Mouse (Mus musculus) neural tube, embryonic 11.5 days (tissue): ENCODE results near the gene Pim3. TPM values are rescaled to one million over a fixed set of nuclear protein-coding genes. Genes with fewer than 3 reads are reported as not detected.

Experiments used
- ATAC-seq: fragments of 200-750 bp; cut with Nextera tagmentation; 2 replicates; pipeline ENCODE4 v1.8.0; 2017; ENCODE audit warnings: moderate number of reproducible peaks, mild to moderate bottlenecking, moderate TSS enrichment, moderate library complexity; ENCODE audit not compliant: insufficient read depth, low FRiP score, low TSS enrichment
- DNase-seq: peaks from one replicate; pipeline ENCODE4 v3.0.0-alpha.2; 2015; ENCODE audit warnings: low spot score
- H3K27ac ChIP-seq: fragments of 300-500 bp; sonication (generic); 2 replicates; pipeline ENCODE4 v1.5.1; 2014; ENCODE audit warnings: low read depth, mild to moderate bottlenecking, low read length
- H3K27me3 ChIP-seq: fragments of 300-500 bp; sonication (generic); 2 replicates; pipeline ENCODE4 v1.6.1; 2014; ENCODE audit warnings: mild to moderate bottlenecking, low read length, mixed read lengths; ENCODE audit not compliant: control insufficient read depth, insufficient read depth
- H3K36me3 ChIP-seq: fragments of 300-500 bp; sonication (generic); 2 replicates; pipeline ENCODE4 v1.6.1; 2014; ENCODE audit warnings: mild to moderate bottlenecking, low read length, moderate library complexity, mixed read lengths; ENCODE audit not compliant: control insufficient read depth, insufficient read depth
- H3K4me1 ChIP-seq: fragments of 300-500 bp; sonication (generic); 2 replicates; pipeline ENCODE4 v1.6.1; 2014; ENCODE audit warnings: low read length, mixed read lengths; ENCODE audit not compliant: control insufficient read depth, insufficient read depth
- H3K4me2 ChIP-seq: fragments of 300-500 bp; sonication (generic); 2 replicates; pipeline ENCODE4 v1.6.1; 2014; ENCODE audit warnings: low read depth, mild to moderate bottlenecking, moderate library complexity
- H3K4me3 ChIP-seq: fragments of 300-500 bp; sonication (generic); 2 replicates; pipeline ENCODE4 v1.5.1; 2014; ENCODE audit warnings: low read depth, low read length
- H3K9ac ChIP-seq: fragments of 300-500 bp; sonication (generic); 2 replicates; pipeline ENCODE4 v1.6.1; 2014; ENCODE audit warnings: mild to moderate bottlenecking, low read length
- H3K9me3 ChIP-seq: fragments of 300-500 bp; sonication (generic); 2 replicates; pipeline ENCODE4 v1.6.1; 2016; ENCODE audit warnings: low read length; ENCODE audit not compliant: control insufficient read depth
- WGBS: fragments of 180-500 bp; shearing (Covaris S2); extraction: QIAGEN DNeasy Blood & Tissue Kit; methylation state at CpG from one replicate; pipeline ENCODE4 v1.1.7; 2014; 5-methylcytosine and 5-hydroxymethylcytosine counted together
- polyA plus RNA-seq: library from polyadenylated mRNA; unstranded; fragments of >200 nt; fragmentation: Nextera tagmentation; extraction: Ambion mirVana; gene quantifications from 2 replicates; pipeline ENCODE4 v1.2.1, GENCODE M21; 2014

The Pim3 gene
- polyA plus RNA-seq, 1 experiment from 2014 or later, result 42.3 TPM

GRCm38 (mm10) chr15:88860781-88861180 lies 1.2 kb upstream of the Pim3 start:
- Histone ChIP-seq H3K27ac (no peak overlapping the region), H3K4me1 (peaks cover 12% of the 10 kb centered on the region), H3K9ac (no peak overlapping the region), H3K4me2 (no peak overlapping the region), H3K9me3 (no peaks in the 10 kb centered on the region), H3K36me3 (peaks cover 7% of the 10 kb centered on the region), H3K4me3 (no peak overlapping the region), H3K27me3 (no peaks in the 10 kb centered on the region)
- WGBS, result 90% methylated on average over 3 of the region's 3 CpGs
- ATAC-seq (no peak), DNase-seq (no peak)

DNA sequence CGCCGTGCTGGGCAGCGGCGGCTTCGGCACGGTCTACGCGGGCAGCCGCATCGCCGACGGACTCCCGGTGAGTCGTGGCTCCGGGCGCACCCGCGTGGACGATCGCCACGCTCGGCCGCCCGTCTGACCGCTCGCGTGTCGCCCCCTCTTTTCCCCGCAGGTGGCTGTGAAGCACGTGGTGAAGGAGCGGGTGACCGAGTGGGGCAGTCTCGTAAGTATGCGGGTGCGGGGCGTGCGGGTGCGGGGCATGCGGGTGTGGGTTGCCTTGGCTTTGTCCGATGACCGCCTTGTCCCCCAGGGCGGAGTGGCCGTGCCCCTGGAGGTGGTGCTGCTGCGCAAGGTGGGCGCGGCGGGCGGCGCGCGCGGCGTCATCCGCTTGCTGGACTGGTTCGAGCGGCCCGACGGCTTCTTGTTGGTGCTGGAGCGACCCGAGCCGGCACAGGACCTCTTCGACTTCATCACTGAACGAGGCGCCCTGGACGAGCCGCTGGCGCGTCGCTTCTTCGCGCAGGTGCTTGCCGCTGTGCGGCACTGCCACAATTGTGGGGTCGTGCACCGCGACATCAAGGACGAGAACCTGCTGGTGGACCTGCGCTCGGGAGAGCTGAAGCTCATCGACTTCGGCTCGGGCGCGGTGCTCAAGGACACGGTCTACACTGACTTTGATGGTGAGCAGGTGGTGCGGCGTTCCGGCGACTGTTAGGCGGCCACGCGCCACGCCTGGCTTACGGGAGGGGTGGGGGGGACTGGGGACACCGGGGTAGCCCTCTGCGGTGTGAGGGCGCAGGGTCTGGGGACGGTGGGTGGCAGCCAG lies 1.1 kb downstream of the Pim3 start:
- H3K36me3 ChIP-seq, result peaks cover 7% of the 10 kb centered on the region
- H3K9ac ChIP-seq, result peak overlapping the region; percentile 82
- no peaks in the 10 kb centered on the region for H3K9me3 ChIP-seq
- no peaks in the 10 kb centered on the region for H3K27me3 ChIP-seq
- H3K4me2 ChIP-seq, result peak overlapping the region; percentile 84
- ATAC-seq, result 0 out of 2 replicates have a peak, but pooled peaks have one; percentile 17
- under 1% methylated on average over 83 of the region's 98 CpGs for WGBS
- peaks cover 12% of the 10 kb centered on the region for H3K4me1 ChIP-seq
- DNase-seq, result peak; percentile 53
- peak overlapping the region; percentile 96 for H3K27ac ChIP-seq
- H3K4me3 ChIP-seq, result peak overlapping the region; percentile 94

DNA sequence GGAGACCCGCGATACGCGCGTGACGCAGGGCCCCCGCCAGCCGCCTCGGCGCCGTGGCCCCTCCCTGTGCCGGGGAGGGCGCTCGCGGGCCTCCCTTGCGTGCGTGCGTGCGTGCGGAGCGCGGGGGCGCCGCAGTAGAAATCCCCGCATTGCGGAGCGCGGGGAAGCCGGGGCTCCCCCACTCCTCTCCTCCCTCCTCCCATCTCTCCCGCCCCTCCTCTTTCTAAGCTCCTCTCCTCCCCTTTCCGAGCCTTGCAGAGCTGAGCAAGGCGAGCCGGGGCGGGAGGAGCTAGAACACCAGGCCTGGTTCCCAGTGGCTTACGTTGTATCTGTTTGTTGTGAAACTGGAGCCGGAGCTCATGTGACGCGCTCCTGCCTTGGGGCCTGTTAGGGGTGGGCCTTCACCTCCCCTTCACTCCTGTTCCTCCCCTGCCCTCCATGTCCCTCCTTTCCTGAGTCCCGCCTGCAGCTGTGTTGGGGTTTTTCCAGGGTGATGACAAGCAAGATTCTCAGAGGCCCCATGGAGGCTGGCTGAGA lies 1.8 kb downstream of the Pim3 start:
- Histone ChIP-seq H3K4me2 (peak overlapping the region; percentile 84), H3K27ac (0 out of 2 replicates have a peak overlapping the region, but pooled peaks have one; percentile 8), H3K4me3 (peak overlapping the region; percentile 94), H3K4me1 (peaks cover 12% of the 10 kb centered on the region), H3K36me3 (peaks cover 7% of the 10 kb centered on the region), H3K9ac (peak overlapping the region; percentile 82), H3K27me3 (no peaks in the 10 kb centered on the region), H3K9me3 (no peaks in the 10 kb centered on the region)
- ATAC-seq (peak; percentile 66), DNase-seq (peak; percentile 87)
- WGBS, result under 1% methylated on average over 34 of the region's 39 CpGs

DNA sequence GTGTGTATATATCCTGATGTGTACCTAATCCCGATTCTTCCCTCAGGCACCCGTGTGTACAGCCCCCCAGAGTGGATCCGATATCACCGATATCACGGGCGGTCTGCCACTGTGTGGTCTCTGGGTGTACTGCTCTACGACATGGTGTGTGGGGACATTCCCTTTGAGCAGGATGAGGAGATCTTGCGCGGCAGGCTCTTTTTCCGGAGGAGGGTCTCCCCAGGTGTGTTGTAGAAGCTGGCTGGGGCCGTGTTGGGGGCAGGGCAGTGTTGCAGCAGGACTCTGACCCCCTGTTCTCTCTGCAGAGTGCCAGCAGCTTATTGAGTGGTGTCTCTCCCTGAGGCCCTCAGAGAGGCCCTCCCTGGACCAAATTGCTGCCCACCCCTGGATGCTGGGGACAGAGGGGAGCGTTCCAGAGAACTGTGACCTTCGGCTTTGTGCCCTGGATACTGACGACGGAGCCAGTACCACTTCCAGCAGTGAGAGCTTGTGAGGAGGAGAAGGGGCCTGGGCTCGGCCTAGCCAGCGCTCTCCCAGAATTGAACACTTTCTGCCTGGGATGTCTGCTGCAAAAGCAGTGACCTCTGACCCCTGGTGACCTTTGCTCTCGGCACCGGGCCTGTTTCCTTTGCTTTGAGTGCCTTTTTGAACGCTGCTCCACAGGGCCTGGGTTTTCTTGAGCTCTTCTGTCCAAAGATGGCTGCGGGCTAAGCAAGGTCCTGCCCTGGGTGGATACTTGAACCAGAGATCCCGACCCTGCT lies 2.5 kb downstream of the Pim3 start:
- whole genome bisulfite sequencing, result 63% methylated on average over 22 of the region's 22 CpGs
- peak overlapping the region; percentile 94 for H3K4me3 ChIP-seq
- no peaks in the 10 kb centered on the region for H3K27me3 ChIP-seq
- DNase-seq (no peak), ATAC-seq (no peak; the same call in 1 of the 2 replicates)
- H3K4me1 ChIP-seq, result peaks cover 12% of the 10 kb centered on the region
- H3K36me3 ChIP-seq, result peaks cover 7% of the 10 kb centered on the region
- peak overlapping the region; percentile 84 for H3K4me2 ChIP-seq
- peak overlapping the region; percentile 82 for H3K9ac ChIP-seq
- H3K9me3 ChIP-seq, result no peaks in the 10 kb centered on the region
- 0 out of 2 replicates have a peak overlapping the region, but pooled peaks have one; percentile 8 for H3K27ac ChIP-seq

GRCm38 (mm10) chr15:88865061-88865460 lies 3.1 kb downstream of the Pim3 start:
- Histone ChIP-seq H3K36me3 (peaks cover 7% of the 10 kb centered on the region), H3K27ac (no peak overlapping the region), H3K9ac (no peak overlapping the region), H3K9me3 (no peaks in the 10 kb centered on the region), H3K4me1 (peaks cover 12% of the 10 kb centered on the region), H3K4me3 (no peak overlapping the region), H3K4me2 (no peak overlapping the region), H3K27me3 (no peaks in the 10 kb centered on the region)
- no peak for ATAC-seq
- WGBS, result 85% methylated on average over 14 of the region's 14 CpGs
- no peak for DNase-seq

GRCm38 (mm10) chr15:88865888-88866695 lies 4.1 kb downstream of the Pim3 start:
- H3K27ac ChIP-seq, result no peak overlapping the region
- DNase-seq (no peak), ATAC-seq (no peak)
- H3K4me2 ChIP-seq, result no peak overlapping the region
- no peaks in the 10 kb centered on the region for H3K27me3 ChIP-seq
- peaks cover 7% of the 10 kb centered on the region for H3K36me3 ChIP-seq
- no peak overlapping the region for H3K9ac ChIP-seq
- peaks cover 12% of the 10 kb centered on the region for H3K4me1 ChIP-seq
- H3K9me3 ChIP-seq, result no peaks in the 10 kb centered on the region
- WGBS, result 89% methylated on average over 4 of the region's 4 CpGs
- no peak overlapping the region for H3K4me3 ChIP-seq

DNA sequence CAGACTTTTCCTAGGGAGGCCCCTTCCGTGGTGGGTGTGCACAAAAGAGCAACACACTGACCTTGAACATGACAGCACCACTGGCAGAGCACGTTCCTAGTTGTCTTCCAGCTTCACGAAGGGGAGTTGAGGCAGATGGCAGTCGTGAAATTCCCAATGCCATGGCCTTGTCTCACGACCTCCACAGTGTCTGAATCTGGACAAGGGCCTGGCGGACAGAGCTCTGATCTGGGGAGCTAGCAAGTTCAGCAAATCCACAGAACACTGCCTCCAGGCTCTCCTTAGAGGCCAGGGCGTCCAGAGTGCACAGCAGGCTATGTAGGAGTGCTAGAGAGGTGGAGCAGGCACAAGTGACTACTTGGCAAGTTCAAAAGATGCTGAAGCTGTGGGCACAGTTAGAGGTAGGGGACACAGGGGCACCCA lies 5.0 kb downstream of the Pim3 start:
- H3K27ac ChIP-seq, result no peak overlapping the region
- no peak for DNase-seq
- peaks cover 12% of the 10 kb centered on the region for H3K4me1 ChIP-seq

DNA sequence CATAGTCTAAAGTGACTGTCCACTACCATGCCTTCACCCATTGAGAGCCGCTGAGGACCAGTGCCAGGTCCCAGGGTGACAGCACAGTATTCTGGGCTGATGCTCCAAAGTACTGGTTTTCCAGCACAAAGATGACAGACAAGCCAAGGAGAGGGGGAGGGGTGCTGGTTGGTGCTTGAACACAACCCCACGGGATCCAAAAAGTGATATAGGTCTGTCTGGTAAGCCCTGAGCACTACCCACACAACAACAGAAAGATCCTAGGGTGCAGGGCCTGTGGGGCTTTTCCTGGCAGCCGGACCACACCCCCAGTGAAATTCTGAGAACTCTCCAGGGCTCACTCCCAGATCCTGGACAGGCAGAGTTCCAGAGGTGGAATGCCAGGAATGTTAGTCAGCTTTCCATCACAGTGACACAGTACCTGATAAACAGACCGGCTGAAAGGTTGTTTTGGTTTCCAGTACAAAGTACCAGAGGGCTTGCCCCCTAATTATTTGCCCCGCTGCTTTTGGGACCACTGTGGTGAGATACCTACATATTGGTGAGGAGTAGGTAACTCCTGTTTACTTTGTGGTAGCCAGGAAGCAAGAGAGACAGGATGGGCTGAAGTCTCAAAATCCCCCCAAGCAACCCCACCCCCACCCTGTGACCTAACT lies 5.5 kb downstream of the Pim3 start:
- Histone ChIP-seq H3K4me1 (peaks cover 12% of the 10 kb centered on the region), H3K9me3 (no peaks in the 10 kb centered on the region), H3K4me2 (no peak overlapping the region), H3K36me3 (peaks cover 7% of the 10 kb centered on the region), H3K9ac (no peak overlapping the region), H3K27ac (no peak overlapping the region), H3K4me3 (no peak overlapping the region), H3K27me3 (no peaks in the 10 kb centered on the region)
- WGBS, result 39% methylated on average over 5 of the region's 5 CpGs
- no peak for DNase-seq
- ATAC-seq, result no peak

More for the DNA sequence above, 5.0 kb downstream of the Pim3 start:
- Histone ChIP-seq H3K9ac (no peak overlapping the region), H3K36me3 (peaks cover 7% of the 10 kb centered on the region), H3K4me2 (no peak overlapping the region), H3K9me3 (no peaks in the 10 kb centered on the region), H3K4me3 (no peak overlapping the region), H3K27me3 (no peaks in the 10 kb centered on the region)
- ATAC-seq, result no peak
- WGBS, result 62% methylated on average over 7 of the region's 7 CpGs
